In genomic region chr10:57121514-57121913, GRCm38 (mm10) we compare ENCODE assay signal across 27 mouse cellular contexts.
"Had no signal": no experiment of that assay in that cellular context is flagged by ENCODE, and none has a peak within 500 bp of the region (broad histone marks: within the 10 kb centered on the region; RNA-seq: fewer than 3 reads in every experiment).

No protein-coding gene starts in this region.

- H3K27ac ChIP-seq: gastrocnemius, adult 2 months; heart, embryonic 10.5 days; hindbrain, embryonic 10.5 days; hindbrain, embryonic 12.5 days; hindbrain, embryonic 14.5 days; intestine, embryonic 15.5 days; layer of hippocampus, adult 2 months; left cerebral cortex, adult 2 months; limb, embryonic 10.5 days; limb, embryonic 12.5 days; liver, embryonic 13.5 days had no signal

- H3K9me3 ChIP-seq: heart, embryonic 10.5 days; heart, embryonic 12.5 days; hindbrain, embryonic 10.5 days; hindbrain, embryonic 12.5 days; intestine, embryonic 15.5 days; limb, embryonic 10.5 days; limb, embryonic 12.5 days; liver, embryonic 13.5 days had no signal

- H3K4me2 ChIP-seq: heart, embryonic 12.5 days; hindbrain, embryonic 12.5 days; hindbrain, embryonic 14.5 days; intestine, embryonic 15.5 days; limb, embryonic 12.5 days; liver, embryonic 11.5 days; liver, embryonic 13.5 days had no signal

- H3K4me3 ChIP-seq: gastrocnemius, adult 2 months; heart, embryonic 10.5 days; heart, embryonic 12.5 days; hindbrain, embryonic 10.5 days; hindbrain, embryonic 12.5 days; intestine, embryonic 15.5 days; layer of hippocampus, adult 2 months; left cerebral cortex, adult 2 months; limb, embryonic 10.5 days; limb, embryonic 12.5 days; liver, embryonic 13.5 days had no signal

- ATAC-seq: hindbrain, embryonic 16.5 days; inflammation-experienced regulatory T-cells, adult 6 months; intestine, embryonic 15.5 days; intestine, postnatal 0 days had no signal

- DNase-seq: gastrocnemius, adult 2 months; gastrocnemius, postnatal 10 days; gastrocnemius, postnatal 25 days; heart, adult 18-20 months; heart, postnatal 10 days; heart, postnatal 4 days; kidney, adult 18-20 months; kidney, adult 8-10 months; kidney, postnatal 10 days; kidney, postnatal 25 days; kidney, postnatal 4 days; liver; liver, embryonic 13.5 days had no signal

- H3K4me1 ChIP-seq: heart, embryonic 10.5 days; heart, embryonic 12.5 days; hindbrain, embryonic 10.5 days; hindbrain, embryonic 12.5 days; intestine, embryonic 15.5 days; limb, embryonic 10.5 days; limb, embryonic 12.5 days; liver, embryonic 13.5 days had no signal

- H3K36me3 ChIP-seq: heart, embryonic 10.5 days; heart, embryonic 12.5 days; hindbrain, embryonic 10.5 days; hindbrain, embryonic 12.5 days; intestine, embryonic 15.5 days; limb, embryonic 10.5 days; limb, embryonic 12.5 days; liver, embryonic 13.5 days had no signal

- H3K27me3 ChIP-seq: heart, embryonic 12.5 days; hindbrain, embryonic 12.5 days; intestine, embryonic 15.5 days; limb, embryonic 12.5 days; liver, embryonic 13.5 days had no signal

- H3K9ac ChIP-seq: heart, embryonic 12.5 days; hindbrain, embryonic 12.5 days; hindbrain, embryonic 14.5 days; intestine, embryonic 15.5 days; limb, embryonic 12.5 days; liver, embryonic 13.5 days had no signal
